Mouse (Mus musculus): ENCODE data around the gene H2-DMa. TPM values are rescaled to one million over a fixed set of nuclear protein-coding genes. Genes with fewer than 3 reads are reported as not detected.

The H2-DMa gene
- total RNA-seq (2023) = 66.2 TPM

DNA sequence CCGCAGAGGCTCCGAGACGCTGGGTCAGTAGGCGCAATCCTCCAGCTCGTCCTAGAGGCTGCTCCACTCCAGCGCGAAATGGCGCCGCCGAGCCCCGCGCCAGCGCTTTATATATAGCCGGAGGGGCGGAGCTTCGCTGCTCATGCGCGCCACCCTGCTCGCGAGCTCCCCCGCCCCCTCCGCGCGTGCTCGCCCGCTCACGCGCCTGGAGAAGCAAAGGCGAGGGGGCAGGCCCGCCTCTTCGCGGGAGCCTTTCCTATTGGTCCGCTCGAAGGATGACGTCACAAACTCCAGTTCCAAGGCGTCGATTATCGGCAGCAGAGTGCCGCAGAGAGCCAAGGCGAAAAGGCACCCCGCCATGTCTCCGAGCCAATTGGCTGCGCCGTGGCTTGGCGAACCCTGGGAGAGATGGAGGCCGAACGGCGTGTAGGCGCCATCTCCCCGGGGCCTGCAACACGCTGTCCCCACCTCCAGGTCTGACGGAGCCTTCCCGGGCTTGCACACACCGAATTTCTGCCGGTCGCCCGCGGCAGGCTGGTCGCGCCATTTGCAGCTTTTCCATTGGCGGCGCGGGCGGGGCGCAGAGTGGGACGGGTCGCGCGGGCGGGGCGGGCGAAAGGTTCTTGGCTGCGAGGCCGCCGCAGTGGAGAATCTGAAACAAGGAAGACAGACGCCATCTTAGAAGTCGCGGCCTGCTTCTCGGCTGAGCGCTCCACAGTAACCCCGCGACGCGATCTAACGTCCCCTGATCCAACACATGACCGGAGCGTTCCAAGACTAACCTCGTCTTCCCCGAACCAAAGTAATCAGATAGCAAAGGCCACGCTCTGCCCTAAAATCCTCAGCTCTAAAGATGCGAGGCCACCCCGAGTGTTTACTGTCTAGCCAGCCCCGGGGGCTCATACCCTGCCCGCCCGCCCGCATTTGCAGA, at the start of gene H2-DMa:
Gene H2-DMa, plus strand, starts transcription at position 293 of the 931 bp plus-strand sequence.

DNA sequence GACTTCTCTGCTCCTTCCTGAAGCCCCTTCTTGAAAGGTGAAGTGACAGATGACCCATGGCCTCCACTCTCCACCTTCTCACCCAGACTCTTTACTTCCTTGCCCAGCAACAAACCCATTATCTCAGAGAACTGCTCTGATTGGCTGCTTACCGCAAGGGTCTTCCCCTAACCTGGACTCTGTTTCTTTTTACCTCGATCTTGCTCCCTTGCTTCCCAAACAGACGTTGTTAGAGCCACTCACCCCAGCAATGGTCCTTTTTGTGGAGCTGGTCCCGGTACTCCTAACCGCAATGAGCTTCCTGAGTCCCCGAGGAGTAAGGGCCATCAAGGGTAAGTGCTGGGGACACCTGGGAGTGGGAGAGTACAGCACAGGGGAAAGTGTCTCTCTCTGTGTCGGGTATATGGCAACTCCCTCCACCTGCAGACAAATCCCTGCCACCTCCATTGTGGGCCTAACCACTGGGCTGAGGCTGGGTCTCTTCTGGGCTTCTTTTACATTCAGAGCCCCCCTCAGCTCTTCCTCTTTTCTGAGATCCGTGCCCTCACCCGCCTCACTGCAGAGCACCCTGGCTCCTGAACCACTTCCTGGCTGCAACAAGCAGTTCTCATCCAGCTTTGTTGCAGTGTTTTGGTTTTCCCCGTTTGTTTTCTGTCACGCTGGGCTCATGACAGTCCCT, 27.0 kb upstream of the H2-DMa start, which contains the start of gene H2-Oa:
Gene H2-Oa, plus strand, starts transcription at position 144 of the 679 bp plus-strand sequence.

DNA sequence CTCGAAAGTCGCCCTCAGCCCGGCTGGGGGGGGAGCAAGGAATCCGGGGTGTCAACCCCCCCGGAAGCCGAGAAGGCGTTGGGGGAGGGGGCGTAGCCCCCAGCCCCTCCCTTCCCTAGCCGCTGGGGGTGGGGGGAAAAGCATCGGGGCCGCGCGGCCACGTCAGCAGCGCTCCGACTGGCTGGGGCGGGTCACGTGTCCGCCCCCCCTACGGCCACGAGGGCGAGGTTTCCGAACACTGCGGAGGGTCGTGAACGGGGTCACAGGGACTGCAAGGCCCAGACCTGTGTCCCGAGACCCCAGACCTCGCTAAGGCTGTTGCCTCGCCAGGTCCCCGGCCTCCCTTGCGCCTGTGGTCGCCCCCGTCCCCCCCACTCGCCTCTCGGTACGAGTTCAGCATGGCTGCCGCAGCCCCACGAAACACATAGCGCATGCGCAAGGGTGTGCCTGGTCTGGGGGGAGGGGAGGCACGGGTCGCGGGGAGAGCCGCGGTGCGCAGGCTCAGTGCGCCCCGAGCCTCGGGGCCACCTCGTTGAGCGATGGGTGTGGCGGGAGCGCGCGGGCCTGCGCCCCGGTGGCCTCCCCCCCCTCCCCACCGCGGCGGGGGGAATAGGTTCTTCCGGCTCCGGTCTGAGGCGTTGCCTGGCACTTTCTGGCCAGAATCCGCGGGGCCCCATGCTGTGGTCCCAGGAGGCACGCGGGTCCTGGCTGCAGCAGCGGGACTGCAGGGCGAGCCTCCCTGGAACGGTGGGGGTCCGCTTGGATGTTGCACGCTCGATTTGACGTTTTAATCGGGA, 3.0 kb downstream of the H2-DMa start, which contains the start of gene Brd2:
Gene Brd2, minus strand, starts transcription at position 447 of the 797 bp plus-strand sequence.

DNA sequence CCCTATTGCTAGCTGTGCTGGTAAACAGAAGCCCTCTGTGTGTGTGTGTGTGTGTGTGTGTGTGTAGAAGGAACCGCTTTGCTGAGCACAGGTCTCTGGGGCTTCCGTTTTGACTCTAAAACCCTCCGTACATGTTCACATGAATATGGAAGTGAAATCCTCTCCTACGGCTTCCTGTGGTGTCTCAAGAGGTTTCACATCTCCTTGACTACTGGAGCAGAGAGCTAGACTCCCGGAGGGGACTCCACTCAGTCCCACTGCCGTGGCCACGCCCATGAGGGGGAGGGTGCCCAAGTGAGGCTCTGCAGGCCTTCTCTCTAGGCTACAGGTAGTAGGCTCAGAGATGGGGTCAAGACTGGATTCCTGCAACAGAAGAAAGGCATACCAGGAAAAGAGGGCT, 23.7 kb downstream of the H2-DMa start, which contains the start of gene H2-DMb2:
Gene H2-DMb2, plus strand, starts transcription at position 275 of the 400 bp plus-strand sequence.

DNA sequence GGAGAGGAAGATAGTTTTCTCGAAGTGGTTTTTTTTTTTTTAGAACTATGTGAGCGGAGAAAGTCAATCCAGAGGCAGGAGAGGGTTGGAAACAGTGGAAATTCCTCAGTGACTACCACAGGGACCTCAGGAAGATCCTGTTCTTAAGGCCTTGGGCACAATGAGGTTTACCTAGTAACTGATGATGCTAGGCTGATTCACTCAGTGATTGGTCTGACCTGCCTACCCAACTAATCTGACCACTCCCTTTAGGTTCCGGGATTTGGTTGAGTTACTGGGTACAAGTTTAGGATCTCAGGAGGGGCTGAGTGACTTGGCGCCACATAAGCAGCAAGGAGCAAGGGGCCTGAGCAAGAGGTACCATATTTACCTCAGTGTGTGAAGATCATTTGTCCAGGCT, 33.6 kb downstream of the H2-DMa start, which contains the start of gene H2-DMb1:
Gene H2-DMb1, plus strand, starts transcription at position 150 of the 400 bp plus-strand sequence.

DNA sequence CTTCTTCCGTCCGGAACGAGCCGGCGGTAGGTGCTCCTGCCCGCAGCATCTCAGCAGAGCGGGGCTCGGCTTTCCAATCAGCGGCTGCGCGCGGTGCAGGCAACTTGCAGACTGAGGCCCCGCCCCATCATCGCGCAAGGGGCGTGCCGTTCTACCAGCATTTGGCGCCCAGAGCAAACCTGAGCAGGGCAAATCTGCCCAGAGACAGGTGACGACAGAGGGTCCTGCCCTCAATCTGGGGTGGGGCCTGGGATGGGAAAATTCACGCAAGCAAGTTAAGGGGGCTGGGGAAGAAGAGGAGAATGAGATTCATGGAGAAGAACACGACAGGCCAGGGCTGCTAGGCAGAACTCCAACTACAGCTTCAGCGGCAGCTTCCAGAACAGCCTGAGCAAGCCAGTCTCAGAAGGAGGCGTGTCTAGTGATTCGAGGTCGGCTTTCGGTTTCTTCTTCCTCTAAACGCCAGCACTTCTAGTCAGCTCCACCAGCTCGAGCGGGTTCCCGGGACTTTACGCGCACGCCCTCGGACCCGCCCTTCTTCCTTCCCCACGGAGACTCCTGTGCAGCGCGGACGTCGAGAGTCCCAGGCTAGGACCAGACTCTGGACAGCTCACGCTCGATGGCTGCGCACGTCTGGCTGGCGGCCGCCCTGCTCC, 68.0 kb downstream of the H2-DMa start, which contains the start of the genes Tap1 and Psmb9:
Gene Tap1, plus strand, starts transcription at position 293 of the 656 bp plus-strand sequence.
Gene Psmb9, minus strand, starts transcription at position 504 of the 656 bp plus-strand sequence.

Other genes starting within 250 kb of the H2-DMa start
- not detected for gene Gm7029, start 245.7 kb upstream of the H2-DMa start, total RNA-seq (2023)
- 8.8 TPM for gene Kifc1, start 228.9 kb upstream of the H2-DMa start, total RNA-seq (2023)
- 0.76 TPM for gene Platr17, start 214.4 kb upstream of the H2-DMa start, total RNA-seq (2023)
- 59.3 TPM for gene Daxx, start 210.1 kb upstream of the H2-DMa start, total RNA-seq (2023)
- 295 TPM for gene Tapbp, start 203.6 kb upstream of the H2-DMa start, total RNA-seq (2023)
- gene Zbtb22, start 203.6 kb upstream of the H2-DMa start, total RNA-seq (2023) = 30.9 TPM
- 151 TPM for gene Rgl2, start 190.0 kb upstream of the H2-DMa start, total RNA-seq (2023)
- gene Pfdn6, start 179.2 kb upstream of the H2-DMa start, total RNA-seq (2023) = 53.9 TPM
- 50.8 TPM for gene Wdr46, start 178.9 kb upstream of the H2-DMa start, total RNA-seq (2023)
- gene B3galt4, start 168.1 kb upstream of the H2-DMa start, total RNA-seq (2023) = 12.2 TPM
- gene Vps52, start 163.7 kb upstream of the H2-DMa start, total RNA-seq (2023) = 60.4 TPM
- gene Rps18, start 163.5 kb upstream of the H2-DMa start, total RNA-seq (2023) = 2,154 TPM
- 5,034 TPM for gene H2-K1, start 119.2 kb upstream of the H2-DMa start, total RNA-seq (2023)
- gene Ring1, start 94.9 kb upstream of the H2-DMa start, total RNA-seq (2023) = 33.7 TPM
- 127 TPM for gene H2-Ke6, start 91.5 kb upstream of the H2-DMa start, total RNA-seq (2023)
- 76.3 TPM for gene Slc39a7, start 87.9 kb upstream of the H2-DMa start, total RNA-seq (2023)
- gene Rxrb, start 87.7 kb upstream of the H2-DMa start, total RNA-seq (2023) = 107 TPM
- 34.2 TPM for gene Col11a2, start 80.1 kb upstream of the H2-DMa start, total RNA-seq (2023)
- gene H2-Oa, start 27.2 kb upstream of the H2-DMa start, total RNA-seq (2023) = 18.9 TPM
- gene Brd2, start 3.1 kb downstream of the H2-DMa start, total RNA-seq (2023) = 332 TPM
- gene H2-DMb2, start 23.8 kb downstream of the H2-DMa start, total RNA-seq (2023) = 84.4 TPM
- gene H2-DMb1, start 33.5 kb downstream of the H2-DMa start, total RNA-seq (2023) = 38.3 TPM
- gene Tap1, start 68.0 kb downstream of the H2-DMa start, total RNA-seq (2023) = 157 TPM
- gene Psmb9, start 68.2 kb downstream of the H2-DMa start, total RNA-seq (2023) = 98.4 TPM
- 178 TPM for gene Psmb8, start 78.2 kb downstream of the H2-DMa start, total RNA-seq (2023)
- 125 TPM for gene Tap2, start 84.0 kb downstream of the H2-DMa start, total RNA-seq (2023)
- gene H2-Ob, start 119.4 kb downstream of the H2-DMa start, total RNA-seq (2023) = 105 TPM
- 370 TPM for gene H2-Ab1, start 138.1 kb downstream of the H2-DMa start, total RNA-seq (2023)
- 382 TPM for gene H2-Aa, start 168.3 kb downstream of the H2-DMa start, total RNA-seq (2023)
- 280 TPM for gene H2-Eb1, start 186.3 kb downstream of the H2-DMa start, total RNA-seq (2023)
- gene H2-Eb2, start 206.1 kb downstream of the H2-DMa start, total RNA-seq (2023) = 3.8 TPM
- gene Btnl2, start 235.3 kb downstream of the H2-DMa start, total RNA-seq (2023) = 0.85 TPM

All from CD4-positive naive resting alpha-beta T cell, adult 76 days (primary cell).